Mouse (Mus musculus) stomach, embryonic 15.5 days (tissue): Measurements from ENCODE around the gene Hsd17b14. TPM values are rescaled to one million over a fixed set of nuclear protein-coding genes. Genes with fewer than 3 reads are reported as not detected.

Experiments
- ATAC-seq: fragments of 200-750 bp; cut with Nextera tagmentation; 2 replicates; pipeline ENCODE4 v1.8.0; 2017; ENCODE audit warnings: low read depth, moderate number of reproducible peaks, moderate TSS enrichment; ENCODE audit not compliant: insufficient read depth, low FRiP score
- H3K27ac ChIP-seq: fragments of 300-500 bp; sonication (generic); 2 replicates; pipeline ENCODE4 v1.5.1; 2015; ENCODE audit warnings: mild to moderate bottlenecking, inconsistent platforms
- H3K27me3 ChIP-seq: fragments of 300-500 bp; sonication (generic); replicated peaks from 2 replicates; pipeline ENCODE4 v1.6.1; 2015; ENCODE audit warnings: inconsistent platforms
- H3K36me3 ChIP-seq: fragments of 300-500 bp; sonication (generic); 2 replicates; pipeline ENCODE4 v1.6.1; 2015; ENCODE audit warnings: inconsistent platforms
- H3K4me1 ChIP-seq: fragments of 300-500 bp; sonication (generic); 2 replicates; pipeline ENCODE4 v1.6.1; 2015; ENCODE audit warnings: inconsistent platforms
- H3K4me2 ChIP-seq: fragments of 300-500 bp; sonication (generic); 2 replicates; pipeline ENCODE4 v1.6.1; 2015; ENCODE audit warnings: mild to moderate bottlenecking, inconsistent platforms
- H3K4me3 ChIP-seq: fragments of 300-500 bp; sonication (generic); replicated peaks from 2 replicates; pipeline ENCODE4 v1.5.1; 2015; ENCODE audit warnings: inconsistent platforms
- H3K9ac ChIP-seq: fragments of 300-500 bp; sonication (generic); 2 replicates; pipeline ENCODE4 v1.6.1; 2015; ENCODE audit warnings: inconsistent platforms
- H3K9me3 ChIP-seq: fragments of 300-500 bp; sonication (generic); 2 replicates; pipeline ENCODE4 v1.6.1; 2016; ENCODE audit warnings: inconsistent platforms
- WGBS: fragments of 180-500 bp; shearing (Covaris S2); methylation state at CpG from one replicate; pipeline ENCODE4 v1.1.7; 2015; 5-methylcytosine and 5-hydroxymethylcytosine counted together
- polyA plus RNA-seq: library from polyadenylated mRNA; unstranded; fragments of >200 nt; fragmentation: Nextera tagmentation; extraction: Ambion mirVana; gene quantifications from 2 replicates; pipeline ENCODE4 v1.2.1, GENCODE M21; 2015

Hsd17b14 gene
- polyA plus RNA-seq, 1 experiment from 2014 or later: 3.9 TPM

DNA sequence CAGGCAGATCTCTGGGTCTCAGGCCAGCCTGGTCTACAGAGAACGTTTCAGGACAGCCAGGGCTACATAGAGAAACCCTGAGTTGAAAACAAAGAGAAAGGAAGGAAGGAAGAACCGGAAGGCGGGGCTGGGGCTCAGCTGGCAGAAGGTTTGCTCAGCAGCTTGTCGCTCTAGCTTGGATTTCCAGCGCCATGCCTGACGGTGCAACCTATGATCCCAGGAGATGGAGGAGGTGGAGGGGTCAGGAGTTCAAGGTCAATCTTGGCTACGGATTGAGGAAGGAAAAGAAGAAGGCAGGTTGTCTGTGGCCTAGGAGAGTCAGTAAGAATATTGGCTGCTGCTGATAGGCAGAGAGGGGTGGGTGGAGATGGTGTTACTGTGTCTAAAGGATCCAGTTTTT is 5.5 kb downstream of the Hsd17b14 start:
- H3K9me3 ChIP-seq: no peaks in the 10 kb centered on the region
- H3K9ac ChIP-seq: no peak overlapping the region
- H3K36me3 ChIP-seq: no peaks in the 10 kb centered on the region
- H3K4me3 ChIP-seq: no peak overlapping the region
- 78% methylated on average over 7 of the region's 7 CpGs for WGBS
- no peak for ATAC-seq
- H3K27ac ChIP-seq: no peak overlapping the region
- H3K4me1 ChIP-seq: peaks cover 13% of the 10 kb centered on the region
- H3K27me3 ChIP-seq: no peaks in the 10 kb centered on the region
- no peak overlapping the region for H3K4me2 ChIP-seq

DNA sequence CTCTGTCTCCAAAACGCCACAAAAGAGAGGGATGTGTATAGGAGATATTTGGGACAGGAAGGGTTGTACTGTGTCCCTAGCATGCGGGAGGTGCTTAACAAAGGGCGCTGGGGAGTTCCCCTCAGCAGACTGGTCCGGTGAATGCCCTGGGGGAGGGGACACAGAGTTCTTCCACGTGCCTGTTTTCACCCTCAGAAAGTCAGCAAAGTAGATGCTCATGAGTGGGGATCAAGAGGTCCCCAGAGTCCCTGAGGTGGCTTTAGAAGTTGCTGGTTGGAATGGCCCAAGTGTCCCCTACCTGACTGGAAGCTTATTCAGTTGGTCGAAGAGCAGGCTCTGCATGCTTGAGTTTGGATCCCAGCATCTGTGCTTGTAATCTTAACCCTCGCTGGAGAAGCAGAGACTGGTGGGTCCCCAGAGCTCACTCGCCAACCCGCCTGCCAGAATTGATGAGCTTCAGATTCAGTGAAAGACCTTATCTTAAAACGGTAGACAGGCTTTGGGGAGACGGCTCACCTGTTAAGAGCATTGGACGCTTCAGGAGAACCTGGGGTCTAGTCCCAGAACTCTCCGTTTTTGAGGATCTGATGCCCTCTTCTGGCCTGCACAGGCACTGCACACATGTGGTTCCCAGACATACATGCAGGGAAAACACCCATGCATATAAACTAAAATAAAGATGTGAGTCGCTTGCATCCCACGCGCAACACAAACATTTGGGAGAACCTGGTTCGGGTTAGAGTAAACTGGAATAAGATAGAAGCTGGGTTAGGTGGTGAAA is 6.3 kb downstream of the Hsd17b14 start:
- peak overlapping the region; percentile 35; the same call in 1 of the 2 replicates for H3K4me2 ChIP-seq
- ATAC-seq: peak; percentile 56; the same call in 1 of the 2 replicates
- H3K9me3 ChIP-seq: no peaks in the 10 kb centered on the region
- H3K9ac ChIP-seq: no peak overlapping the region
- H3K4me3 ChIP-seq: 0 out of 2 replicates have a peak overlapping the region, but pooled peaks have one; percentile 5
- 21% methylated on average over 17 of the region's 17 CpGs for WGBS
- no peak overlapping the region for H3K27ac ChIP-seq
- no peaks in the 10 kb centered on the region for H3K27me3 ChIP-seq
- peaks cover 13% of the 10 kb centered on the region for H3K4me1 ChIP-seq
- H3K36me3 ChIP-seq: no peaks in the 10 kb centered on the region

DNA sequence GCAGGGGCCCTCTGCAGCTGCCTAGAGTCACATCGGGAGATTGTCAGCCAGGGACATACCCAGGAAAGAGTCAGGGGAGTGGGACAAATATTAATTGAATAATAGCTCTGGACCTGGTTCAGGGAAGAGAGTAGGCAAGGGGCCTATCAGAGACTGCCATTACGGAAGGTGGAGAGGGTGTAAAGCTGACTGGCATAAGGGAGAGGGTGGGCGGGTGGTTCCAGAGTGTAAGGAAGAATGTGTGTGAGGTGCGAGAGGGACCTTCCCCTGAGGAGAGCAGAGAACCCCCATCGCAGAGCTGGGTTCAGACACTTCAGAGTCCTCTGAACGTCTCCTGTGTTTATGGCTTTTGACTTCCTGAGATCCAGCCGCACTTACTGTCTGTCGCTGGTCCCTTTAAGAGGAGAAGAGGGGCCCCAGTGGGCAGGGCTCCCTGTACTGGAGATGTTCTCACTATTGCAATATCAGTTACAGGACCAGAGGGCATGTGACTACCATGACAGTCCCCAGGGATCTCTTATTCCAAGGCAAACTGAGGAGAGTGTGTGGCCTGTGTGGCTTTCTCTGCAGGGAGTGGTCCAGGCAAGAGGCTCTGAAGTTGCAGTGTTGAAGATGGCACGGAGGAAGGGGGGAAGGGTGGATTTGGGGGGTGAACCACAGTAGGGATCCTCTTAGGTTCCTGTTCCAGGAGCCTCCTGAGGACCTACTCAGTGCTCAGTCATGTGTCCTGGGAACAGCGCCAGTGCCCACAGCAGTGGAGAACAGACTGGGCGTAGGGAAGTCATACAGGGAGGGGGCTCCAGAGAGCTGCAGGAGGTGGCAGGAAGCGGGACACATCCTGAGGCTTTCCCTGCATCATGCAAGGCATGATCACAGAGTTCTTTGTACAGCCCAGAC is 7.2 kb downstream of the Hsd17b14 start:
- H3K27ac ChIP-seq: 0 out of 2 replicates have a peak overlapping the region, but pooled peaks have one; percentile 21
- no peaks in the 10 kb centered on the region for H3K9me3 ChIP-seq
- 0 out of 2 replicates have a peak overlapping the region, but pooled peaks have one; percentile 5 for H3K4me3 ChIP-seq
- WGBS: 46% methylated on average over 12 of the region's 12 CpGs
- no peaks in the 10 kb centered on the region for H3K27me3 ChIP-seq
- no peaks in the 10 kb centered on the region for H3K36me3 ChIP-seq
- no peak overlapping the region for H3K9ac ChIP-seq
- peak overlapping the region; percentile 35 for H3K4me2 ChIP-seq
- peak; percentile 16; the same call in 1 of the 2 replicates for ATAC-seq
- H3K4me1 ChIP-seq: peaks cover 13% of the 10 kb centered on the region

DNA sequence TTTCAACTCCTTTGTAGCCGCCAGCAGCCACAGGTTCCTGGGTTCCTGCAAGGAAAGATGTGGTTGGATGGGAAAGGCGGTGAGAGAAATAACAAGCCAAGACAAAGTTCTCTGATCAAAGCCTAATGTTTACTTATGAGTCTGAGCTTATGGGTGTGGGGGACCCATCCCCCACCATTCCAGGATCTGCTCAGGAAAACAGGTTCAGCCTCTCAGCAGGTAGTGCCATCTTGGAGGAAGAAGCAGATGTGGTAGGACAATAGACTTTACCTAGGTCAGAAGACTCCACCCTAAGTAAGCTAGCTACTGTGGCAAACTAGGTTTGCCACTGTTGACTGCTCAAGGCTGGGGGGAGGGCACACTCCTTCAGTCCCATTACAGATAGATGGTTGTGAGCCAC is 10.1 kb downstream of the Hsd17b14 start:
- Histone ChIP-seq H3K36me3 (no peaks in the 10 kb centered on the region), H3K9me3 (no peaks in the 10 kb centered on the region), H3K4me1 (peaks cover 23% of the 10 kb centered on the region), H3K27ac (peak overlapping the region; percentile 44; the same call in 1 of the 2 replicates), H3K4me2 (no peak overlapping the region), H3K9ac (no peak overlapping the region), H3K27me3 (no peaks in the 10 kb centered on the region), H3K4me3 (no peak overlapping the region)
- no peak for ATAC-seq
- WGBS: 46% methylated on average over 2 of the region's 2 CpGs

DNA sequence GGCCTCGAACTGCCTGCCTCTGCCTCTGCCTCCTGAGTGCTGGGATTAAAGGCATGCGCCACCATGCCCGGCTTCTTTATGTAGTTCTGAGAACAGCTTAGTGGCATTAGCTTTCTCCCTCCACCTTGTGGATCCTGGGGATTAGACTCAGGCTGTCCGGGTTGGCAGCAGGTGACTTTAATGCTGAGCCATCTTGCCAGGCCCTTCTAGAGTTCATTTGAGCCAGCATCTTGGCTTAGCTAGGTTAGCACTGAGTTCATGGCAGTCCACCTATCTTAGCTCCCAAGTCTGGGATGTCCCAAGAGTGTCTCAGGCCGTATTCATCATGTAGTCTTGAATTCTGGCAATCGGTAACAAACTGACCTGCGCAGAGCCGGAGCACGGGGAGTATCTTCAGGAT is 10.8 kb downstream of the Hsd17b14 start:
- Histone ChIP-seq H3K27me3 (no peaks in the 10 kb centered on the region), H3K36me3 (no peaks in the 10 kb centered on the region), H3K4me3 (no peak overlapping the region), H3K9ac (no peak overlapping the region), H3K4me1 (peaks cover 25% of the 10 kb centered on the region), H3K27ac (no peak overlapping the region), H3K9me3 (no peaks in the 10 kb centered on the region), H3K4me2 (no peak overlapping the region)
- 92% methylated on average over 9 of the region's 9 CpGs for WGBS
- ATAC-seq: no peak

DNA sequence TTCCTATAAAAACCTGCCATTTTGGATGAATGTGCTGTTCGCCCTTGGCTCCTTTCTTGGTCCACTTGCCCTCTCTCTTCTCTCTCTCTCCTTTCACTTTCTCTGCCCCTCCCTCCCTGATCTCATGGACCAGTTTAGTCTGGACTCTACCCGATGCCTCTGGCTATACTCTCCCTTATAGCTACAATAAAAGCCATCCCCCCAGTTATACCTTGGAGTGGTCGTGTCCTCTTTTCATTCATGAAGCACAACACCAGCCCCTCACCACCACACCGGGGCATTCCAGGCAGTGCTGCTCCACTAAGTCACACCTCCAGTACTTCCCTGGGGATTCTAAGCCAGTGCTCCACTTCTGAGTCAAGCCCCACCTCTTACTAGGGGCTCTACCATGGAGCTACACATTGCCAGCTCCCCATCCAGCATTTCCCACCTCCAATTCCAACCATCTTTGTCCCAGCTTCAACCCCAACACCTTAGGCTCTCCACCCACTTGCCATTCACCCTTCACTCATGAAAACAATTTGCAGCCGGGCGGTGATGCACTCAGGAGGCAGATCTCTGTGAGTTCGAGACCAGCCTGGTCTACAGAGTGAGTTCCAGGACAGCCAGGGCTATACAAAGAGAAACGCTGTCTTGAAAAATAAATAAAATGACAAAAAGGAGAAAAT is 12.6 kb downstream of the Hsd17b14 start:
- H3K27ac ChIP-seq: peak overlapping the region; percentile 91
- 69% methylated on average over 8 of the region's 8 CpGs for WGBS
- H3K27me3 ChIP-seq: no peaks in the 10 kb centered on the region
- no peak overlapping the region for H3K4me3 ChIP-seq
- H3K4me1 ChIP-seq: peaks cover 25% of the 10 kb centered on the region; the same call in 1 of the 2 replicates
- no peak for ATAC-seq
- no peak overlapping the region for H3K9ac ChIP-seq
- no peaks in the 10 kb centered on the region for H3K36me3 ChIP-seq
- H3K4me2 ChIP-seq: peak overlapping the region; percentile 78; the same call in 1 of the 2 replicates
- H3K9me3 ChIP-seq: no peaks in the 10 kb centered on the region

DNA sequence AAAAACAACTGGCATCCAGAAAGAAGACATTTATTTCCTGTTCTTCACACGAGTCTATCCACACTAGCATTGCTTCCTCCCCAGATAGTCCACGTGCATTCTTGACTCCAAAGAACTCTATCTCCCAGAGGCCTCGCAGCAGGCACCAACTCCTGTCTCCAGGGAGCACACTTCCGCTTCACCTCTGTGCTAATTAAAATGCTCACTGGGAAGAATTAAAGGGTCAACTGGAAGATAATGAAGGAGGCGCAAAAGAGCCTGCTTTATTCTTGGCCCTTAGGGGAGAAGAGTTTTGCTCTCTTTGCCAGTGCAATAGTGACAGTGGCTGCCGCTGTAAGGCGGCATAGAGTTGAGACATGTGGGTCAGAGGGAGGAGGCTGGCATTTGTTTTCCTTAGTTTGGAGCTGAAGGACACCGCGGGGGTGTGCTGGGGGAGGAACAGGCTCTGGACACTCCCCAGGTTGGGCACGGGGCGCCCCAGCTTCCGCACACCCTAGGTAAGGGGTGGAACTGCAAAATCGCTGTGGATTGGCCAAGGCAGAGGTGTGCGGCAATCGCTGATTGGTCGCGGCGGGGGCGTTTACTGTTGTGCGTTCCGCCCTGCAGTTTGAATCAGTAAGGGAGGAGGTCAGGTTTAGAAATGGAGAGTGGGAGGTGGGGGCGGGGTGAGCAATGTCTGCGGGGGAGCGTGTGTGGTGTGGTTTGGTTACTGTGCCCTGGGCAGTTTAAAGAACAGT is 13.3 kb downstream of the Hsd17b14 start:
- Histone ChIP-seq H3K27me3 (no peaks in the 10 kb centered on the region), H3K9me3 (no peaks in the 10 kb centered on the region), H3K4me3 (peak overlapping the region; percentile 47), H3K9ac (0 out of 2 replicates have a peak overlapping the region, but pooled peaks have one; percentile 20), H3K36me3 (no peaks in the 10 kb centered on the region), H3K4me2 (peak overlapping the region; percentile 78), H3K27ac (peak overlapping the region; percentile 91), H3K4me1 (peaks cover 24% of the 10 kb centered on the region; the same call in 1 of the 2 replicates)
- peak; percentile 96 for ATAC-seq
- 2% methylated on average over 24 of the region's 24 CpGs for WGBS

DNA sequence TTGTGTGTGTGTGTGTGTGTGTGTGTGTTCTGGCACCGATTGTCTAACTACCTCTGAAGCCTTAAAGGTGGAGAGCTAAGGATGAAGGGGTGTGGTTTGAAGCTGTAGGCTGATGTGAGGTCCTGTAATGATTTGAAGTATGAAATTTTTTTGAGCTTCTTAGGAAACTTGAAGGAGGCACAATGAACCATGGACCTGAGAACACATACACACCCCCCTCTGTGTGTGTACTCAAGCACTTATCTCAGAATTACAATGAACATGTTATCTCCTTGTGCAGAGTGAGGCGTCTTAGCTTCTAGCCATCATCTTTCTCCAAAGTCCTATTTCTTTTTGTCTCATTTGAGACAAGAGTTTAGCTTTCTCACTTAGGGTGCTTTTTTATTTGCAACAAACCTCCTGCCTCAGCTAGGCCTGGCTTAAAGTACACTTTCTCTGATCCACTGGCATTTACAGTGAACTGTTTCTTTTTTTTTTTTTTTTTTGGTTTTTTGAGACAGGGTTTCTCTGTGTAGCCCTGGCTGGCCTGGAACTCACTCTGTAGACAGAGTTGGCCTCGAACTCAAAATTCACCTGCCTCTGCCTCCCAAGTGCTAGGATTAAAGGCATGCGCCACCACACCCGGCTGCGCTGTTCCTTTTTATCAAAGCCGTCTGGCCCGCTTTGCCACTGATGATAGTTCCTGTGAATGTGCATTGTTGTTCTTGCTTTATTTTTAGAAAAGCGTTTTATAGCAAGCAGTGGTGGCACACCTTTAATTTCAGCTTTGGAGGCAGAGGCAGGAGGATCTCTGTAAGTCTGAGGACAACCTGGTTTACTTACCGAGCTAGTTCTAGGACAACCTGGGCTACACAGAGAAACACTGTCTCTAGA is 14.1 kb downstream of the Hsd17b14 start:
- peak overlapping the region; percentile 47 for H3K4me3 ChIP-seq
- peak overlapping the region; percentile 78 for H3K4me2 ChIP-seq
- peak; percentile 2; the same call in 1 of the 2 replicates for ATAC-seq
- H3K9me3 ChIP-seq: no peaks in the 10 kb centered on the region
- no peaks in the 10 kb centered on the region for H3K27me3 ChIP-seq
- 73% methylated on average over 10 of the region's 10 CpGs for WGBS
- peak overlapping the region; percentile 91 for H3K27ac ChIP-seq
- H3K9ac ChIP-seq: no peak overlapping the region
- H3K4me1 ChIP-seq: peaks cover 24% of the 10 kb centered on the region; the same call in 1 of the 2 replicates
- no peaks in the 10 kb centered on the region for H3K36me3 ChIP-seq

DNA sequence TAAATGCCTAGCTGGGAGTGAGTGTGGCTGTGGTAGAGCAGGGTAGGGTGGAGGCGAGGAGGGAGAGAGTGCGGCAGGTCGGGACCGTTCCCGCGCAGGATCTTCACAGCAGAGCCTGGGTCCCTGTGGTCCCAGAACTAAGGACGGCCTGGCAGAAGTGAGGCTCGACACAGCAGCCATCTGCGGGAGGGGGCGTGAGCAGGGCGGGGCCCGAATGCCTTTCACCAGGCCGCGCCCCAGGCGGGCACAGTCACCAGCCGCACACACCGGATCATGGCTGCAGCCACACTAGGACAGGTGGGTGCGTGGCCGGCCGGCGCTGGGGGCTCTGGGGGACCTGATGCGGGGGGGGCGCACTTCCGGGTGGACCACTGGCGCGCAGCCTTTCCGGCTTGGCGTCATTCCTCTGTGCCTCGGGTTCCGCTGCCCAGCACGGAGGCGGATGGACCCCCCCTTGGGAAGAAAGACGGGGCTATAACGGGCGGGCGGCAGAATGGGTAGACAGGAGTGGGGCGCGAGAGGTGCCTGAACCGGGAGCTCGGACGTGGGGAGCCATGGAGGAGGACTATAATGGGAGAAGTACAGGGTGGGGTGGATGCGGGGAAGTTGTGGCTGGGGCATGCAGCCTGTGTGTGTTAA is 15.5 kb downstream of the Hsd17b14 start, which contains the start of gene Bcat2:
Gene Bcat2 (plus strand): TSS at position 51 of the 639 bp plus-strand sequence.
- peak; percentile 69 for ATAC-seq
- Histone ChIP-seq H3K4me1 (peaks cover 24% of the 10 kb centered on the region; the same call in 1 of the 2 replicates), H3K9me3 (no peaks in the 10 kb centered on the region), H3K9ac (peak within 1 kb of the TSS; percentile 74), H3K36me3 (no peaks in the 10 kb centered on the region), H3K27ac (peak within 1 kb of the TSS; percentile 91), H3K4me3 (peak within 1 kb of the TSS; percentile 80), H3K27me3 (no peaks in the 10 kb centered on the region), H3K4me2 (peak within 1 kb of the TSS; percentile 76)
- WGBS: under 1% methylated on average over 38 of the region's 42 CpGs

DNA sequence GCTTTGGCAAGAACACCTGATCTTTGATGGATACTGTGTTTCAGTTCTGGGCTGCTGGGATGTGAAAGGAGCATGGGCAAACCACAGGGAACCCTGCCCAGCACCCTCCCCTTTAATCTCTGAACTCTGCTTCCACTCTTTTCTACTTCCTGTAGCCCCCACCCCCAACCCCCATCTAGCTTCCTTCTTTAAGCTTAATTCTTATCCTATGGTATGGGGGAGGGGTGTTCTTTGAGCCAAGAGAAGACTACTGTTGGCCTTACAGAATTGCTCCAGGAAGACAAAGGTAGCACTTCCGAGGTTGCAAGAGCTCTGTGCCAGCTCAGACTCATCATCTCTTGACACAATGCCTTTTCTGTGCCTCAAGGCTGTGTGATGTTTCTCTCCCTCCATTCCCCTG is 17.3 kb downstream of the Hsd17b14 start:
- no peak for ATAC-seq
- no peaks in the 10 kb centered on the region for H3K9me3 ChIP-seq
- no peak overlapping the region for H3K9ac ChIP-seq
- H3K4me3 ChIP-seq: no peak overlapping the region
- WGBS: 38% methylated on average over 1 of the region's 1 CpGs
- H3K4me2 ChIP-seq: peak overlapping the region; percentile 76
- H3K27me3 ChIP-seq: no peaks in the 10 kb centered on the region
- peaks cover 9% of the 10 kb centered on the region for H3K36me3 ChIP-seq
- H3K4me1 ChIP-seq: peaks cover 24% of the 10 kb centered on the region; the same call in 1 of the 2 replicates
- peak overlapping the region; percentile 91; the same call in 1 of the 2 replicates for H3K27ac ChIP-seq
